Mouse (Mus musculus): Measurements from ENCODE around the gene Larp1b. TPM values are rescaled to one million over a fixed set of nuclear protein-coding genes. Genes with fewer than 3 reads are reported as not detected.

The Larp1b gene
- total RNA-seq, 2 experiments from 2014 or later, result 20.1 to 23.0 TPM

GRCm38 (mm10) chr3:41081474-41082301 lies 132.1 kb downstream of the Larp1b start:
- no peak for DNase-seq (ENCODE audit: low spot score in 2 of 2)

- no peak for DNase-seq (ENCODE audit: low spot score in 2 of 2)
Observed at GRCm38 (mm10) chr3:41082520-41082884, 132.9 kb downstream of the Larp1b start.

- peak; percentile 97 to 99 for DNase-seq (ENCODE audit: low spot score in 2 of 2)
Observed at GRCm38 (mm10) chr3:41082885-41083789, 133.5 kb downstream of the Larp1b start, which contains the start of gene Pgrmc2. Gene Pgrmc2, minus strand, starts transcription at chr3:41083046.

- peak in 1 of 2 experiments; percentile 14 for DNase-seq (ENCODE audit: low spot score in 2 of 2)
Observed at GRCm38 (mm10) chr3:41083790-41084112, 134.1 kb downstream of the Larp1b start.

GRCm38 (mm10) chr3:41084421-41084820 lies 134.8 kb downstream of the Larp1b start:
- no peak for DNase-seq (ENCODE audit: low spot score in 2 of 2)

GRCm38 (mm10) chr3:41087071-41087470 lies 137.4 kb downstream of the Larp1b start:
- no peak for DNase-seq (ENCODE audit: low spot score in 2 of 2)

Other genes starting within 250 kb of the Larp1b start
- not detected for gene Slc25a31, start 241.0 kb upstream of the Larp1b start, total RNA-seq (2021)
- gene Hspa4l, start 205.3 kb upstream of the Larp1b start, total RNA-seq (2021), result 100 to 1,000 TPM; 178 to 183 TPM
- 1 to 10 TPM; 4.3 to 5.3 TPM for gene Plk4, start 149.8 kb upstream of the Larp1b start, total RNA-seq (2021)
- gene Mfsd8, start 102.9 kb upstream of the Larp1b start, total RNA-seq (2021), result 10 to 100 TPM; 17.9 to 21.1 TPM
- gene Abhd18, start 102.9 kb upstream of the Larp1b start, total RNA-seq (2021), result 10 to 100 TPM; 11.9 to 13.8 TPM
- under 1 TPM in 1 of 2 experiments, not detected in 1; 0.14 TPM for gene 1700034I23Rik, start 47.3 kb upstream of the Larp1b start, total RNA-seq (2021)
- gene Pgrmc2, start 133.2 kb downstream of the Larp1b start, total RNA-seq (2021), result 10 to 100 TPM; 62.9 to 64.4 TPM

All from left cerebral cortex, adult 18-20 months (tissue).